Mouse (Mus musculus): ENCODE results near the gene Fam160a2. TPM values are rescaled to one million over a fixed set of nuclear protein-coding genes. Genes with fewer than 3 reads are reported as not detected.

The Fam160a2 gene
- total and polyA plus RNA-seq, 3 experiments = 6.2 to 17.7 TPM; not detected in 1

DNA sequence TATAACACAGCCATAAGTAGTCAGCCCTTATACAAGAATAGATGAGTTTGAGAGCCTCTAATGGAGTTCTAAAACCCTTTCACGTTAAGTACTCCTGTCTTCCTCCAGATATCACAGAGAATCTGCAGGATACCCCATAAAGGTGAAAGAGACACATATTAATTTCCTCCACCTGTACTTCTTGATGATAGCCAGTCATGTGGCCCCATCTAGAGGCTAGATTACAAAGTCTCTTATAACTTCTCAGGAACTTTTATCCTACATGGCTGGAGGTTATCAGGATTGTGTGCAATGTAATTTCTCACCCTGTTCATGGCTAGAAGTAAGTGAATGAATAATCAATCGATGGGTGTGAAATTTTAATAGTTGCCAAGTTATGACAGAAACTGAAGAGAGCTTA is 74.6 kb downstream of the Fam160a2 start:
- no peak for DNase-seq (ENCODE audit: low read depth, low spot score)
- no peak overlapping the region for H3K27ac ChIP-seq (ENCODE audit: control insufficient read depth, low read depth, low read length)

More for the DNA sequence above, 74.6 kb downstream of the Fam160a2 start:
- Histone ChIP-seq H3K79me2 (ENCODE audit: control insufficient read depth, insufficient read depth, low read length, poor library complexity) (no peaks in the 10 kb centered on the region), H3K4me1 (ENCODE audit: control insufficient read depth in 1 of 2, insufficient read depth in 2 of 2, low read length in 2 of 2) (no peaks in the 10 kb centered on the region), H3K36me3 (ENCODE audit: control insufficient read depth in 1 of 2, insufficient read depth in 2 of 2, low read length in 2 of 2) (no peaks in the 10 kb centered on the region), H3K9ac (ENCODE audit: control insufficient read depth, low read depth, low read length, poor library complexity, severe bottlenecking) (no peak overlapping the region), H3K9me3 (replicated peaks; ENCODE audit: insufficient read depth, low read length) (no peaks in the 10 kb centered on the region), H3K4me3 (ENCODE audit: control insufficient read depth in 1 of 2, insufficient read depth in 1 of 2, low read depth in 2 of 2, low read length in 2 of 2) (no peak overlapping the region), H3K27me3 (ENCODE audit: control insufficient read depth in 1 of 2, insufficient read depth in 2 of 2, low read length in 2 of 2) (no peaks in the 10 kb centered on the region)
- TF ChIP-seq MYB (IDR thresholded peaks at IDR 0.05; ENCODE audit: low read depth, low read length) = no peak
- TF ChIP-seq KAT2A (conservative IDR thresholded peaks at IDR 0.05; ENCODE audit: low read depth, low read length) = no peak
- TF ChIP-seq GABPA (IDR thresholded peaks at IDR 0.05; ENCODE audit: low read depth, low read length) = no peak
- TF ChIP-seq ETS1 (IDR thresholded peaks at IDR 0.05; ENCODE audit: low read depth, low read length) = no peak
- no peak for TF ChIP-seq UBTF (IDR thresholded peaks at IDR 0.05; ENCODE audit: borderline replicate concordance, insufficient read depth, low read depth, low read length)
- no peak for TF ChIP-seq MAFK (IDR thresholded peaks at IDR 0.05; ENCODE audit: borderline replicate concordance, low read depth, low read length)
- TF ChIP-seq TCF12 (IDR thresholded peaks at IDR 0.05; ENCODE audit: low read depth, low read length) = no peak

Other genes starting within 250 kb of the Fam160a2 start
- not detected in 2 replicates for gene Olfr684, start 236.4 kb downstream of the Fam160a2 start, total RNA-seq (2012; rRNA removed)
- gene Olfr684, start 236.4 kb downstream of the Fam160a2 start, polyA plus RNA-seq (2012; ENCODE audit: insufficient read depth in 1 of 2, insufficient read length in 2 of 2, low read depth in 1 of 2, low replicate concordance in 2 of 2, missing spikeins in 1 of 2) = not detected
- not detected in 2 replicates for gene Olfr685, start 214.0 kb downstream of the Fam160a2 start, total RNA-seq (2012; rRNA removed)
- not detected for gene Olfr685, start 214.0 kb downstream of the Fam160a2 start, polyA plus RNA-seq (2012; ENCODE audit: insufficient read depth in 1 of 2, insufficient read length in 2 of 2, low read depth in 1 of 2, low replicate concordance in 2 of 2, missing spikeins in 1 of 2)
- not detected in 2 replicates for gene Olfr686, start 192.6 kb downstream of the Fam160a2 start, total RNA-seq (2012; rRNA removed)
- gene Olfr686, start 192.6 kb downstream of the Fam160a2 start, polyA plus RNA-seq (2012; ENCODE audit: insufficient read depth in 1 of 2, insufficient read length in 2 of 2, low read depth in 1 of 2, low replicate concordance in 2 of 2, missing spikeins in 1 of 2) = not detected
- not detected in 2 replicates for gene Olfr688, start 112.0 kb downstream of the Fam160a2 start, total RNA-seq (2012; rRNA removed)
- not detected for gene Olfr688, start 112.0 kb downstream of the Fam160a2 start, polyA plus RNA-seq (2012; ENCODE audit: insufficient read depth in 1 of 2, insufficient read length in 2 of 2, low read depth in 1 of 2, low replicate concordance in 2 of 2, missing spikeins in 1 of 2)
- not detected in 2 replicates for gene Olfr689, start 88.9 kb downstream of the Fam160a2 start, total RNA-seq (2012; rRNA removed)
- gene Olfr689, start 88.9 kb downstream of the Fam160a2 start, polyA plus RNA-seq (2012; ENCODE audit: insufficient read depth in 1 of 2, insufficient read length in 2 of 2, low read depth in 1 of 2, low replicate concordance in 2 of 2, missing spikeins in 1 of 2) = not detected
- not detected in 2 replicates for gene Olfr690, start 66.0 kb downstream of the Fam160a2 start, total RNA-seq (2012; rRNA removed)
- gene Olfr690, start 66.0 kb downstream of the Fam160a2 start, polyA plus RNA-seq (2012; ENCODE audit: insufficient read depth in 1 of 2, insufficient read length in 2 of 2, low read depth in 1 of 2, low replicate concordance in 2 of 2, missing spikeins in 1 of 2) = not detected
- not detected in 2 replicates for gene Olfr691, start 57.8 kb downstream of the Fam160a2 start, total RNA-seq (2012; rRNA removed)
- not detected for gene Olfr691, start 57.8 kb downstream of the Fam160a2 start, polyA plus RNA-seq (2012; ENCODE audit: insufficient read depth in 1 of 2, insufficient read length in 2 of 2, low read depth in 1 of 2, low replicate concordance in 2 of 2, missing spikeins in 1 of 2)
- gene Olfr692, start 31.8 kb downstream of the Fam160a2 start, total RNA-seq (2012; rRNA removed) = not detected in 2 replicates
- gene Olfr692, start 31.8 kb downstream of the Fam160a2 start, polyA plus RNA-seq (2012; ENCODE audit: insufficient read depth in 1 of 2, insufficient read length in 2 of 2, low read depth in 1 of 2, low replicate concordance in 2 of 2, missing spikeins in 1 of 2) = not detected
- 0.31 TPM in 1 of 2 replicates, not detected in the other for gene Gm5901, start 25.0 kb downstream of the Fam160a2 start, total RNA-seq (2012; rRNA removed)
- 1 to 10 TPM in 1 of 2 experiments, not detected in 1; 1.7 TPM for gene Gm5901, start 25.0 kb downstream of the Fam160a2 start, polyA plus RNA-seq (2012; ENCODE audit: insufficient read depth in 1 of 2, insufficient read length in 2 of 2, low read depth in 1 of 2, low replicate concordance in 2 of 2, missing spikeins in 1 of 2)
- not detected in 2 replicates for gene Cnga4, start 4.5 kb upstream of the Fam160a2 start, total RNA-seq (2012; rRNA removed)
- not detected for gene Cnga4, start 4.5 kb upstream of the Fam160a2 start, polyA plus RNA-seq (2012; ENCODE audit: insufficient read depth in 1 of 2, insufficient read length in 2 of 2, low read depth in 1 of 2, low replicate concordance in 2 of 2, missing spikeins in 1 of 2)
- not detected in 2 replicates for gene Cckbr, start 25.7 kb upstream of the Fam160a2 start, total RNA-seq (2012; rRNA removed)
- not detected for gene Cckbr, start 25.7 kb upstream of the Fam160a2 start, polyA plus RNA-seq (2012; ENCODE audit: insufficient read depth in 1 of 2, insufficient read length in 2 of 2, low read depth in 1 of 2, low replicate concordance in 2 of 2, missing spikeins in 1 of 2)
- gene Cavin3, start 82.2 kb upstream of the Fam160a2 start, total RNA-seq (2012; rRNA removed) = not detected in 2 replicates
- gene Cavin3, start 82.2 kb upstream of the Fam160a2 start, polyA plus RNA-seq (2012; ENCODE audit: insufficient read depth in 1 of 2, insufficient read length in 2 of 2, low read depth in 1 of 2, low replicate concordance in 2 of 2, missing spikeins in 1 of 2) = not detected
- 17.9 and 22.2 TPM in 2 replicates for gene Smpd1, start 154.3 kb upstream of the Fam160a2 start, total RNA-seq (2012; rRNA removed)
- 10 to 100 TPM; 32.3 to 98.7 TPM for gene Smpd1, start 154.3 kb upstream of the Fam160a2 start, polyA plus RNA-seq (2012; ENCODE audit: insufficient read depth in 1 of 2, insufficient read length in 2 of 2, low read depth in 1 of 2, low replicate concordance in 2 of 2, missing spikeins in 1 of 2)
- gene Apbb1, start 181.6 kb upstream of the Fam160a2 start, total RNA-seq (2012; rRNA removed) = not detected in 2 replicates
- gene Apbb1, start 181.6 kb upstream of the Fam160a2 start, polyA plus RNA-seq (2012; ENCODE audit: insufficient read depth in 1 of 2, insufficient read length in 2 of 2, low read depth in 1 of 2, low replicate concordance in 2 of 2, missing spikeins in 1 of 2) = under 1 TPM in 1 of 2 experiments, not detected in 1; 0.13 TPM
- gene Hpx, start 200.1 kb upstream of the Fam160a2 start, total RNA-seq (2012; rRNA removed) = not detected in 2 replicates
- under 1 TPM in 1 of 2 experiments, not detected in 1; 0.14 TPM for gene Hpx, start 200.1 kb upstream of the Fam160a2 start, polyA plus RNA-seq (2012; ENCODE audit: insufficient read depth in 1 of 2, insufficient read length in 2 of 2, low read depth in 1 of 2, low replicate concordance in 2 of 2, missing spikeins in 1 of 2)
- 7.0 and 7.5 TPM in 2 replicates for gene Trim3, start 233.5 kb upstream of the Fam160a2 start, total RNA-seq (2012; rRNA removed)
- 10 to 100 TPM in 1 of 2 experiments, not detected in 1; 15.4 TPM for gene Trim3, start 233.5 kb upstream of the Fam160a2 start, polyA plus RNA-seq (2012; ENCODE audit: insufficient read depth in 1 of 2, insufficient read length in 2 of 2, low read depth in 1 of 2, low replicate concordance in 2 of 2, missing spikeins in 1 of 2)
- 103 and 107 TPM in 2 replicates for gene Timm10b, start 240.0 kb upstream of the Fam160a2 start, total RNA-seq (2012; rRNA removed)
- gene Timm10b, start 240.0 kb upstream of the Fam160a2 start, polyA plus RNA-seq (2012; ENCODE audit: insufficient read depth in 1 of 2, insufficient read length in 2 of 2, low read depth in 1 of 2, low replicate concordance in 2 of 2, missing spikeins in 1 of 2) = 100 to 1,000 TPM in 1 of 2 experiments, not detected in 1; 135 TPM
- 75.6 and 78.4 TPM in 2 replicates for gene Arfip2, start 240.4 kb upstream of the Fam160a2 start, total RNA-seq (2012; rRNA removed)
- 100 to 1,000 TPM in 1 of 2 experiments, not detected in 1; 108 TPM for gene Arfip2, start 240.4 kb upstream of the Fam160a2 start, polyA plus RNA-seq (2012; ENCODE audit: insufficient read depth in 1 of 2, insufficient read length in 2 of 2, low read depth in 1 of 2, low replicate concordance in 2 of 2, missing spikeins in 1 of 2)
- gene Gm45799, start 240.5 kb upstream of the Fam160a2 start, total RNA-seq (2012; rRNA removed) = 59.1 and 67.2 TPM in 2 replicates
- 100 to 1,000 TPM in 1 of 2 experiments, not detected in 1; 109 TPM for gene Gm45799, start 240.5 kb upstream of the Fam160a2 start, polyA plus RNA-seq (2012; ENCODE audit: insufficient read depth in 1 of 2, insufficient read length in 2 of 2, low read depth in 1 of 2, low replicate concordance in 2 of 2, missing spikeins in 1 of 2)

Data from MEL (cell line).